Mouse (Mus musculus) neural tube, embryonic 11.5 days (tissue): ENCODE results near the gene Pitpnm3. TPM values are rescaled to one million over a fixed set of nuclear protein-coding genes. Genes with fewer than 3 reads are reported as not detected.

ENCODE experiments used
- ATAC-seq: fragments of 200-750 bp; cut with Nextera tagmentation; 2 replicates; pipeline ENCODE4 v1.8.0; 2017; ENCODE audit warnings: moderate number of reproducible peaks, mild to moderate bottlenecking, moderate TSS enrichment, moderate library complexity; ENCODE audit not compliant: insufficient read depth, low FRiP score, low TSS enrichment
- DNase-seq: peaks from one replicate; pipeline ENCODE4 v3.0.0-alpha.2; 2015; ENCODE audit warnings: low spot score
- H3K27ac ChIP-seq: fragments of 300-500 bp; sonication (generic); 2 replicates; pipeline ENCODE4 v1.5.1; 2014; ENCODE audit warnings: low read depth, mild to moderate bottlenecking, low read length
- H3K27me3 ChIP-seq: fragments of 300-500 bp; sonication (generic); 2 replicates; pipeline ENCODE4 v1.6.1; 2014; ENCODE audit warnings: mild to moderate bottlenecking, low read length, mixed read lengths; ENCODE audit not compliant: control insufficient read depth, insufficient read depth
- H3K36me3 ChIP-seq: fragments of 300-500 bp; sonication (generic); 2 replicates; pipeline ENCODE4 v1.6.1; 2014; ENCODE audit warnings: mild to moderate bottlenecking, low read length, moderate library complexity, mixed read lengths; ENCODE audit not compliant: control insufficient read depth, insufficient read depth
- H3K4me1 ChIP-seq: fragments of 300-500 bp; sonication (generic); 2 replicates; pipeline ENCODE4 v1.6.1; 2014; ENCODE audit warnings: low read length, mixed read lengths; ENCODE audit not compliant: control insufficient read depth, insufficient read depth
- H3K4me2 ChIP-seq: fragments of 300-500 bp; sonication (generic); 2 replicates; pipeline ENCODE4 v1.6.1; 2014; ENCODE audit warnings: low read depth, mild to moderate bottlenecking, moderate library complexity
- H3K4me3 ChIP-seq: fragments of 300-500 bp; sonication (generic); 2 replicates; pipeline ENCODE4 v1.5.1; 2014; ENCODE audit warnings: low read depth, low read length
- H3K9ac ChIP-seq: fragments of 300-500 bp; sonication (generic); 2 replicates; pipeline ENCODE4 v1.6.1; 2014; ENCODE audit warnings: mild to moderate bottlenecking, low read length
- H3K9me3 ChIP-seq: fragments of 300-500 bp; sonication (generic); 2 replicates; pipeline ENCODE4 v1.6.1; 2016; ENCODE audit warnings: low read length; ENCODE audit not compliant: control insufficient read depth
- WGBS: fragments of 180-500 bp; shearing (Covaris S2); extraction: QIAGEN DNeasy Blood & Tissue Kit; methylation state at CpG from one replicate; pipeline ENCODE4 v1.1.7; 2014; 5-methylcytosine and 5-hydroxymethylcytosine counted together
- polyA plus RNA-seq: library from polyadenylated mRNA; unstranded; fragments of >200 nt; fragmentation: Nextera tagmentation; extraction: Ambion mirVana; gene quantifications from 2 replicates; pipeline ENCODE4 v1.2.1, GENCODE M21; 2014

Pitpnm3 gene
- polyA plus RNA-seq, 1 experiment from 2014 or later = 0.23 TPM

DNA sequence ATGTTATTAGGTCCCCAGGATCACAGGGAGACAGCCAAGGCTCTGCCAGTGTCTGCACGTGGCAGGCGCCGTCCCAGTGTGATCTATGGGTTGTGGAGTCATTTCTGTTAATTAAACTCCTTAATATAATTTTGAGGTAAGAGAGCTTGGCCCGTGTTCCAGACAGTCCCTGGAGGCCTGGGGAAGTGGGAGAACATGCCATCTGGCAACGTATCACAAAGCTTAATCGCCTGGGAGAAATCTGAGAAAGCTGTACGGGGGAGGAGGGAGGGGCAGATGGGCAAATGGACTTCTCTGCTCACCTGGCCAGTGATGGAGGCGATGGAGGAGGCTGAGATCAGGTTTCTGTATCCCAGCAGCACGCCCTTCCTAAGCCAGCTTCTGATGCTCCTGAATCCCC lies 132.4 kb downstream of the Pitpnm3 start:
- no peak for DNase-seq
- no peak overlapping the region for H3K9ac ChIP-seq
- H3K27me3 ChIP-seq = no peaks in the 10 kb centered on the region
- no peaks in the 10 kb centered on the region for H3K4me1 ChIP-seq
- no peaks in the 10 kb centered on the region for H3K9me3 ChIP-seq
- no peaks in the 10 kb centered on the region for H3K36me3 ChIP-seq
- no peak overlapping the region for H3K4me2 ChIP-seq
- no peak overlapping the region for H3K4me3 ChIP-seq
- H3K27ac ChIP-seq = no peak overlapping the region
- ATAC-seq = no peak
- WGBS = 65% methylated on average over 9 of the region's 9 CpGs

DNA sequence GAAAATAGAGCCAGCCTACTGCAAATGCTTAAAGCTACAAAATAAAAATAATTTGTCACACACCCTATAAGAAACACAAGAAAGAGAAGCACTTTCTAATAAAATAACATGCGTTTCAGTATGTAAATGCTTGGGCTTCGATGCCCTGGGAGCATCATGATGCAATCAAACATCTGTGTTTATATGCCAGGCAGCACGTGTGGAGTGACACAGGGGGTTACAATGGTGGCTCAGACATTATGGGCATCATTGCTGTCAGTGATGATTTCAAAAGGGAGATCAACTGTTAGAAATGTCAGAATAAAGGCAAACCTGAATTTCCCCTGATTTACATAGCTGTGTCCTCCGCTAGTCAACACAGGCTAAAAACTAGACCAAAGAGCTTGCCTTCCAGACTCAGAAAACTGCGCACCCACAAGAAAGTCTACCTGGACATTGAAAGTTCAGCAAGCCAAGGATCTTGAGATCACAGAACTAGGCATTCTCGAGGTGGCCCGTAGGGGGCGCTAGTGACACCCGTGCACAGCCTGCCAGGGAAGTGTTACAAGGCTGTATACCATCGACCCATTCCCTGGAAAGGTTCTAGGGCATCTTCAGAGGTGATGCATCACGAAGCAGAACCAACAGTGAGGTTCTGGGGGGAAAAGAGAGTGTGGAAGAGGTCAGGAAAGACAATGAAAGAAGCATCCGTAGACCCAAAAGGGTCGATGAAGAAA lies 133.3 kb downstream of the Pitpnm3 start:
- Histone ChIP-seq H3K4me2 (no peak overlapping the region), H3K9ac (no peak overlapping the region), H3K36me3 (no peaks in the 10 kb centered on the region), H3K4me1 (no peaks in the 10 kb centered on the region), H3K4me3 (no peak overlapping the region), H3K27ac (no peak overlapping the region), H3K27me3 (no peaks in the 10 kb centered on the region), H3K9me3 (no peaks in the 10 kb centered on the region)
- 50% methylated on average over 13 of the region's 13 CpGs for WGBS
- no peak for ATAC-seq
- DNase-seq = peak; percentile 26

DNA sequence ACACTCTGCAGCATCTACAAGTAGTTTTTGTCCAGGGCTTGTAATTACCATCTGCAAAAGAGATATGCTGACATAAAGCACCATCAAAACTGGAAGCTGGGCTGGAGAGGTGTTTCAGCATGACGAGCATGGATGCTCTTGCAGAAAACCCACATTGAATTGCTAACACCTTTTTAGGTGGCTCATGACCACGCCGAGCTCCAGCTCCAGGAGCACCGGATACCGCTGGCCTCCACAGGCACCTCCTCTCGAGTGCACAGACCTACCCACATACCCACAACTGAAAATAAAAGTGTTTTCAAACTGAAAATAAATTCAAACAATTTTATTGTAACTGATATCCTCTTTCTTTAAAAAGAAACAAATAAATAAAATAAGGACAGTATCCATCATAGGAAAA lies 135.4 kb downstream of the Pitpnm3 start:
- no peak overlapping the region for H3K27ac ChIP-seq
- DNase-seq = no peak
- no peak overlapping the region for H3K4me2 ChIP-seq
- no peaks in the 10 kb centered on the region for H3K27me3 ChIP-seq
- H3K9me3 ChIP-seq = no peaks in the 10 kb centered on the region
- WGBS = 90% methylated on average over 6 of the region's 6 CpGs
- no peak overlapping the region for H3K9ac ChIP-seq
- H3K36me3 ChIP-seq = no peaks in the 10 kb centered on the region
- no peak overlapping the region for H3K4me3 ChIP-seq
- H3K4me1 ChIP-seq = no peaks in the 10 kb centered on the region
- ATAC-seq = no peak

Other genes with a start within 250 kb of the Pitpnm3 start
- 0.09 and 0.23 TPM in 2 replicates for gene Aipl1, start 98.3 kb downstream of the Pitpnm3 start, polyA plus RNA-seq
- 158 and 169 TPM in 2 replicates for gene Pimreg, start 93.7 kb downstream of the Pitpnm3 start, polyA plus RNA-seq
- 0.11 and 0.16 TPM in 2 replicates for gene Gm43951, start 71.1 kb upstream of the Pitpnm3 start, polyA plus RNA-seq
- gene 4933427D14Rik, start 71.7 kb upstream of the Pitpnm3 start, polyA plus RNA-seq = 14.5 and 15.6 TPM in 2 replicates
- gene Txndc17, start 71.8 kb upstream of the Pitpnm3 start, polyA plus RNA-seq = 163 and 169 TPM in 2 replicates
- gene Med31, start 79.8 kb upstream of the Pitpnm3 start, polyA plus RNA-seq = 50.3 and 51.0 TPM in 2 replicates
- 0.46 TPM in 1 of 2 replicates, not detected in the other for gene Slc13a5, start 131.4 kb upstream of the Pitpnm3 start, polyA plus RNA-seq
- gene Xaf1, start 165.9 kb upstream of the Pitpnm3 start, polyA plus RNA-seq = 1.3 and 1.6 TPM in 2 replicates
- gene Fbxo39, start 178.7 kb upstream of the Pitpnm3 start, polyA plus RNA-seq = not detected in 2 replicates
- gene Tekt1, start 226.7 kb upstream of the Pitpnm3 start, polyA plus RNA-seq = 4.2 and 4.3 TPM in 2 replicates